ENCODE assay signal across 25 mouse cellular contexts in the genomic region with DNA sequence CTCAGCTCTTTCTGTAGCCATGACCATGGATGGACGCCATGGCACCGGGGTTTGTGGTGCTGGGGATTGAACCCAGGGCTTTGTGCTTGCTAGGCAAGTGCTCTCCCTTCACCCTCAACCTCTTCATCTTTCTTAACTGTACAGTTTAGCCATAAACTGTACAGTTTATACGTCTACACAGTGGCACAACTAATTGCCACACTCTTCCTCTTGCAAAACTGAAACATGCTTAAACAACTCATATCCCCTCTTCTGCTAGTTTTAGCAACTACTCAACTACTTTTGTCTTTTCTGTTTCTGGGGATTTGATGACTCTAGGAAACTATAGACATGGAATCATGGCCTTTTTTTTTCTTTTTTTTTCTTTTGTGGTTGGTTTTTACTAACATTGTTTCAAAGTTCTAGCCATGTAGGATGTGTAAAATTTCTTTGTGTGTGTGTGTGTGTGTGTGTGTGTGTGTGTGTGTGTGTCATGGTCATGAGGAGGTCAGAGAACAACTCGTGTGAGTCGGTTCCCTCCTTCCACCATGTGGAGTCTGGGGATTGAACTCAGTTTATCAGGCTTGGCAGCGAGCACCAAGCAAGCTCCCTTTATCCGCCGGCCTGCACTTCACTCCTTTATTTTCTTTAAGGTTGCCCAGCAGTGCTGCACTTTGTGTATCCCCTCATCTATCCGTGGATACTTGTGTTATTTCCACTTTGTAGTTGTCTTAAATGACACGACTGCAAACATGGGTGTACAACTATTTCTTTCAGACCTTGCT.
"Had no signal": no experiment of that assay in that cellular context is flagged by ENCODE, and none has a peak within 500 bp of the region (broad histone marks: within the 10 kb centered on the region; RNA-seq: fewer than 3 reads in every experiment).

No protein-coding gene starts in this region.

- H3K36me3 ChIP-seq: heart, embryonic 13.5 days; heart, embryonic 15.5 days; hindbrain, embryonic 10.5 days; hindbrain, embryonic 12.5 days; intestine, embryonic 15.5 days; limb, embryonic 13.5 days; limb, embryonic 15.5 days; liver, embryonic 12.5 days had no signal

- DNase-seq: gastrocnemius, postnatal 14 days; gastrocnemius, postnatal 36 days; heart, adult 2 months; heart, postnatal 4 days; kidney, adult 18-20 months; kidney, adult 8-10 months; kidney, postnatal 10 days; kidney, postnatal 25 days; kidney, postnatal 4 days; layer of hippocampus, adult 9-11 months; layer of hippocampus, postnatal 36 days; left cerebral cortex, postnatal 4 days had no signal

- ATAC-seq: hindbrain, embryonic 16.5 days; inflammation-experienced regulatory T-cells, adult 6 months; intestine, embryonic 15.5 days; intestine, postnatal 0 days; liver, embryonic 12.5 days had no signal

- H3K27ac ChIP-seq: heart, adult 2 months; heart, embryonic 13.5 days; heart, embryonic 15.5 days; hindbrain, embryonic 10.5 days; hindbrain, embryonic 12.5 days; hindbrain, embryonic 14.5 days; intestine, embryonic 15.5 days; limb, embryonic 13.5 days; limb, embryonic 15.5 days; liver, embryonic 12.5 days had no signal

- H3K4me2 ChIP-seq: heart, embryonic 11.5 days; heart, embryonic 13.5 days; heart, embryonic 15.5 days; hindbrain, embryonic 12.5 days; hindbrain, embryonic 14.5 days; intestine, embryonic 15.5 days; limb, embryonic 13.5 days; limb, embryonic 15.5 days; liver, embryonic 12.5 days had no signal

- H3K4me3 ChIP-seq: heart, adult 2 months; heart, embryonic 13.5 days; heart, embryonic 15.5 days; hindbrain, embryonic 10.5 days; hindbrain, embryonic 12.5 days; intestine, embryonic 15.5 days; limb, embryonic 13.5 days; limb, embryonic 15.5 days; liver, embryonic 12.5 days had no signal

- H3K27me3 ChIP-seq: hindbrain, embryonic 12.5 days; intestine, embryonic 15.5 days; limb, embryonic 13.5 days; limb, embryonic 15.5 days; liver, embryonic 12.5 days had no signal

- H3K4me1 ChIP-seq: heart, embryonic 13.5 days; heart, embryonic 15.5 days; hindbrain, embryonic 10.5 days; hindbrain, embryonic 12.5 days; intestine, embryonic 15.5 days; limb, embryonic 13.5 days; limb, embryonic 15.5 days had no signal

- H3K9me3 ChIP-seq: heart, embryonic 13.5 days; heart, embryonic 15.5 days; hindbrain, embryonic 10.5 days; hindbrain, embryonic 12.5 days; intestine, embryonic 15.5 days; limb, embryonic 13.5 days; limb, embryonic 15.5 days; liver, embryonic 12.5 days had no signal

- H3K9ac ChIP-seq: heart, embryonic 13.5 days; heart, embryonic 15.5 days; hindbrain, embryonic 12.5 days; hindbrain, embryonic 14.5 days; intestine, embryonic 15.5 days; limb, embryonic 13.5 days; limb, embryonic 15.5 days; liver, embryonic 12.5 days had no signal
